Mouse (Mus musculus): ENCODE data around the gene Qrfp. TPM values are rescaled to one million over a fixed set of nuclear protein-coding genes. Genes with fewer than 3 reads are reported as not detected.

Gene Qrfp
- polyA plus RNA-seq, 1 experiment from 2014 or later: 0.04 TPM

- WGBS: 29% methylated on average over 2 of the region's 2 CpGs
- H3K9me3 ChIP-seq (ENCODE audit: low read length): no peaks in the 10 kb centered on the region
- H3K36me3 ChIP-seq (ENCODE audit: insufficient read depth, low read length): no peaks in the 10 kb centered on the region
- H3K27ac ChIP-seq (ENCODE audit: low read length): peak overlapping the region; percentile 52
- H3K27me3 ChIP-seq (replicated peaks; ENCODE audit: insufficient read depth, low read length): no peaks in the 10 kb centered on the region
- DNase-seq (ENCODE audit: low spot score) (peak; percentile 55), ATAC-seq (no peak)
- H3K9ac ChIP-seq (replicated peaks; ENCODE audit: low read depth): no peak overlapping the region
- H3K4me2 ChIP-seq (replicated peaks; ENCODE audit: low read depth, low read length): no peak overlapping the region
- H3K4me3 ChIP-seq (ENCODE audit: low read depth, low read length): no peak overlapping the region
- peaks cover 44% of the 10 kb centered on the region for H3K4me1 ChIP-seq (ENCODE audit: insufficient read depth, low read depth, low read length)
- TF ChIP-seq EP300 (IDR thresholded peaks at IDR 0.05): no peak
- no peak for TF ChIP-seq CTCF (IDR thresholded peaks at IDR 0.05)
These were observed 47.5 kb downstream of the Qrfp start for GRCm38 (mm10) chr2:31762853-31763252.

GRCm38 (mm10) chr2:31762155-31762554 lies 48.2 kb downstream of the Qrfp start:
- H3K9ac ChIP-seq (replicated peaks; ENCODE audit: low read depth): no peak overlapping the region
- no peaks in the 10 kb centered on the region for H3K27me3 ChIP-seq (replicated peaks; ENCODE audit: insufficient read depth, low read length)
- DNase-seq (ENCODE audit: low spot score) (no peak), ATAC-seq (no peak)
- no peaks in the 10 kb centered on the region for H3K36me3 ChIP-seq (ENCODE audit: insufficient read depth, low read length)
- no peaks in the 10 kb centered on the region for H3K9me3 ChIP-seq (ENCODE audit: low read length)
- H3K4me2 ChIP-seq (replicated peaks; ENCODE audit: low read depth, low read length): peak overlapping the region; percentile 83
- 0 out of 2 replicates have a peak overlapping the region, but pooled peaks have one; percentile 27 for H3K27ac ChIP-seq (ENCODE audit: low read length)
- WGBS: 17% methylated on average over 3 of the region's 3 CpGs
- no peak overlapping the region for H3K4me3 ChIP-seq (ENCODE audit: low read depth, low read length)
- H3K4me1 ChIP-seq (ENCODE audit: insufficient read depth, low read depth, low read length): peaks cover 44% of the 10 kb centered on the region
- TF ChIP-seq EP300 (IDR thresholded peaks at IDR 0.05) (no peak), CTCF (IDR thresholded peaks at IDR 0.05) (no peak)

GRCm38 (mm10) chr2:31761585-31761984 lies 48.8 kb downstream of the Qrfp start:
- H3K9ac ChIP-seq (replicated peaks; ENCODE audit: low read depth): no peak overlapping the region
- peaks cover 44% of the 10 kb centered on the region for H3K4me1 ChIP-seq (ENCODE audit: insufficient read depth, low read depth, low read length)
- ATAC-seq: no peak
- peak overlapping the region; percentile 83 for H3K4me2 ChIP-seq (replicated peaks; ENCODE audit: low read depth, low read length)
- no peaks in the 10 kb centered on the region for H3K27me3 ChIP-seq (replicated peaks; ENCODE audit: insufficient read depth, low read length)
- no peaks in the 10 kb centered on the region for H3K36me3 ChIP-seq (ENCODE audit: insufficient read depth, low read length)
- WGBS: 2% methylated on average over 4 of the region's 4 CpGs
- peak; percentile 50 for DNase-seq (ENCODE audit: low spot score)
- H3K9me3 ChIP-seq (ENCODE audit: low read length): no peaks in the 10 kb centered on the region
- no peak for TF ChIP-seq CTCF (IDR thresholded peaks at IDR 0.05)
- no peak for TF ChIP-seq EP300 (IDR thresholded peaks at IDR 0.05)
- peak overlapping the region; percentile 65 for H3K4me3 ChIP-seq (ENCODE audit: low read depth, low read length)
- peak overlapping the region; percentile 93 for H3K27ac ChIP-seq (ENCODE audit: low read length)

GRCm38 (mm10) chr2:31761115-31761531 lies 49.3 kb downstream of the Qrfp start:
- peak overlapping the region; percentile 65 for H3K4me3 ChIP-seq (ENCODE audit: low read depth, low read length)
- peaks cover 41% of the 10 kb centered on the region for H3K4me1 ChIP-seq (ENCODE audit: insufficient read depth, low read depth, low read length)
- DNase-seq (ENCODE audit: low spot score) (no peak), ATAC-seq (no peak)
- H3K36me3 ChIP-seq (ENCODE audit: insufficient read depth, low read length): no peaks in the 10 kb centered on the region
- WGBS: 5% methylated on average over 7 of the region's 7 CpGs
- H3K27ac ChIP-seq (ENCODE audit: low read length): peak overlapping the region; percentile 93
- H3K9ac ChIP-seq (replicated peaks; ENCODE audit: low read depth): peak overlapping the region; percentile 94
- no peaks in the 10 kb centered on the region for H3K9me3 ChIP-seq (ENCODE audit: low read length)
- TF ChIP-seq CTCF (IDR thresholded peaks at IDR 0.05) (no peak), EP300 (IDR thresholded peaks at IDR 0.05) (no peak)
- H3K4me2 ChIP-seq (replicated peaks; ENCODE audit: low read depth, low read length): peak overlapping the region; percentile 83
- no peaks in the 10 kb centered on the region for H3K27me3 ChIP-seq (replicated peaks; ENCODE audit: insufficient read depth, low read length)

- H3K36me3 ChIP-seq (ENCODE audit: insufficient read depth, low read length): no peaks in the 10 kb centered on the region
- DNase-seq (ENCODE audit: low spot score) (no peak), ATAC-seq (no peak)
- peak overlapping the region; percentile 93 for H3K27ac ChIP-seq (ENCODE audit: low read length)
- H3K9me3 ChIP-seq (ENCODE audit: low read length): no peaks in the 10 kb centered on the region
- no peaks in the 10 kb centered on the region for H3K27me3 ChIP-seq (replicated peaks; ENCODE audit: insufficient read depth, low read length)
- peaks cover 40% of the 10 kb centered on the region for H3K4me1 ChIP-seq (ENCODE audit: insufficient read depth, low read depth, low read length)
- H3K9ac ChIP-seq (replicated peaks; ENCODE audit: low read depth): peak overlapping the region; percentile 94
- peak overlapping the region; percentile 65 for H3K4me3 ChIP-seq (ENCODE audit: low read depth, low read length)
- TF ChIP-seq EP300 (IDR thresholded peaks at IDR 0.05): no peak
- no peak for TF ChIP-seq CTCF (IDR thresholded peaks at IDR 0.05)
- peak overlapping the region; percentile 83 for H3K4me2 ChIP-seq (replicated peaks; ENCODE audit: low read depth, low read length)
- WGBS: 0% methylated on average over 1 of the region's 1 CpGs
These were observed 49.9 kb downstream of the Qrfp start for GRCm38 (mm10) chr2:31760486-31760885.

- Histone ChIP-seq H3K36me3 (ENCODE audit: insufficient read depth, low read length) (no peaks in the 10 kb centered on the region), H3K27ac (ENCODE audit: low read length) (peak overlapping the region; percentile 93), H3K9ac (replicated peaks; ENCODE audit: low read depth) (peak overlapping the region; percentile 94), H3K4me2 (replicated peaks; ENCODE audit: low read depth, low read length) (peak overlapping the region; percentile 83), H3K9me3 (ENCODE audit: low read length) (no peaks in the 10 kb centered on the region), H3K4me1 (ENCODE audit: insufficient read depth, low read depth, low read length) (peaks cover 35% of the 10 kb centered on the region), H3K27me3 (replicated peaks; ENCODE audit: insufficient read depth, low read length) (no peaks in the 10 kb centered on the region), H3K4me3 (ENCODE audit: low read depth, low read length) (peak overlapping the region; percentile 65)
- TF ChIP-seq CTCF (IDR thresholded peaks at IDR 0.05) (no peak), EP300 (IDR thresholded peaks at IDR 0.05) (no peak)
- 1% methylated on average over 42 of the region's 42 CpGs for WGBS
- DNase-seq (ENCODE audit: low spot score): peak; percentile 87
- peak; percentile 95 for ATAC-seq
These were observed 50.5 kb downstream of the Qrfp start for GRCm38 (mm10) chr2:31759751-31760460.

All from lung, postnatal 0 days (tissue).